Mouse (Mus musculus) retina, embryonic 14.5 days (tissue): ENCODE results near the gene Olfr617.
"Not testable (repeated sequence)": the region's sequence is repeated elsewhere in the genome, so short reads cannot be mapped to it uniquely, and the experiment has no call there.

Source experiments
- DNase-seq: peaks from one replicate; pipeline ENCODE4 v3.0.0-alpha.2; 2015; ENCODE audit warnings: low spot score

The Olfr617 gene

DNA sequence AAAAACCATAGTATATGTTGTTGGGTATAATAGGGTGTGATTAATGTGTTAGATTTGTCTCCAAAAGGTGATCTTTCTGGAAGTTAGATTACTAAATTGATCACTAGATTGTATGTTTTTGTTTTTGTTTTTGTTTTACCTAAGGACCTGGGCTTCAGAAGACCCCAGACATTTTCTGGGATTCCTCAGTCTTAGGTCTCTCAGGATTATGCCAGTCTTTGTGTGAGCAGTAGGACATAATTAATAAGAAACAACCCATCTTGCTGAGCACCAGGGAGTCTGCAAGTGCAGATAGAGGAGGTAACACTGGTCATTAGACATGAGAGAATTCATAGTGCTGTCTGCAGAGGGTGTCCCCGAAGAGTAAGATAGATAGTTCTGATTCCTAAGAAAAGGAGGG lies at the start of gene Olfr617:
Olfr617 (plus strand) TSS at position 301 of the 400 bp plus-strand sequence.
- no peak for DNase-seq

- not testable (repeated sequence) for DNase-seq
Observed at GRCm38 (mm10) chr7:103542617-103543016, 30.2 kb upstream of the Olfr617 start, which contains the start of gene Olfr612. Olfr612 (minus strand) TSS chr7:103542717.

GRCm38 (mm10) chr7:103547774-103548173 lies 25.1 kb upstream of the Olfr617 start, which contains the start of gene Olfr613:
Olfr613 (plus strand) TSS chr7:103548074.
- no peak for DNase-seq

DNA sequence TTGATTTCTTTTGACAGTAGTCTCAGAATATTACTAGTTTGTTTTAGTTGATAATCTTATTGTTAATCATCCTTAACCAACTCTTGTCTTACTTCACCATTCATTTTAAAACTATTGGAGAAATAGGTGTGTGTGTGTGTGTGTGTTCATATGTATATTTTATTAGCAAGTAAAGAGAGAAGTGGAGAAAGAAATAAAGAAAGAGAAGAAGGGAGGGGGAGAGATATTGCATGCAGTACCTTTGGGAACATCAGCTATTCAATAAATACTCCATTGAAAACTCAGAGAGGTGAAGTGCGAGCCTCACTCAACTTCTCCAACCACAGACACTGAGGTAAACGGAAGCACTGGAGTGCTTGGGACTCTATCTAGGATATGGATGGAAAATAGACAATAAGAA lies 17.1 kb upstream of the Olfr617 start, which contains the start of gene Olfr615:
Olfr615 (plus strand) TSS at position 301 of the 400 bp plus-strand sequence.
- no peak for DNase-seq

GRCm38 (mm10) chr7:103569043-103569442 lies 3.8 kb upstream of the Olfr617 start, which contains the start of gene Olfr616:
Olfr616 (minus strand) TSS chr7:103569143.
- no peak for DNase-seq

- no peak for DNase-seq
Observed at GRCm38 (mm10) chr7:103589803-103590202, 16.9 kb downstream of the Olfr617 start, which contains the start of gene Olfr618. Olfr618 (plus strand) TSS chr7:103590103.

DNA sequence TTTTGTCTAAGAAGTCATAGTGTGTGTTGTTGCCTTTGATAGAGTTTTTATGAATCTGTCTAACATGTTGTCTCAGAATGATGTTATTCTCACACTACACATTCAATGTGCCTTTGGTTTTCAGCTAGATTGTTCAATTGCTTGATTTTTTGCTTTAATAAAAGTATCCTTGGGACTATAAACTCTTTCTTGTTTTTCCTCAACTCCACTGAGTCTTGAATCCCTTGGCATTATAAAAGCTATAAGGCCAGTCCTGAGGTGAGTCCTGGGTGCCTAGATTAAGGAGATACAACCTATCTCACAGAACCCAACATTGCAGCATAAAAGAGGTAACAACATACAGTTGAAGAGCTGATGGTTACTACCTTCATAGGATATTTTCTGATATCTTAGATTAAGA lies 27.4 kb downstream of the Olfr617 start, which contains the start of gene Olfr619:
Olfr619 (plus strand) TSS at position 301 of the 400 bp plus-strand sequence.
- DNase-seq = no peak

GRCm38 (mm10) chr7:103607425-103607824 lies 34.6 kb downstream of the Olfr617 start:
- no peak for DNase-seq

GRCm38 (mm10) chr7:103612434-103612833 lies 39.6 kb downstream of the Olfr617 start, which contains the start of gene Olfr620:
Olfr620 (minus strand) TSS chr7:103612534.
- DNase-seq = no peak
